Mouse (Mus musculus) hematopoietic stem cell, adult 5-6 weeks (primary cell): ENCODE data around the gene Scn1a. TPM values are rescaled to one million over a fixed set of nuclear protein-coding genes. Genes with fewer than 3 reads are reported as not detected.

Source experiments
- ATAC-seq, 2 experiments: fragments of 125-278 bp in 1 of 2; replicated peaks in 1 of 2; 2 replicates each; pipeline ENCODE4 v1.8.0; 2016 to 2017; ENCODE audit warnings: inconsistent platforms in 2 of 2, mild to moderate bottlenecking in 2 of 2, moderate number of reproducible peaks in 2 of 2, low read depth in 1 of 2, moderate TSS enrichment in 1 of 2; ENCODE audit not compliant: low FRiP score in 2 of 2, poor library complexity in 2 of 2, severe bottlenecking in 2 of 2, insufficient read depth in 1 of 2, low TSS enrichment in 1 of 2
- total RNA-seq: library from RNA; stranded (forward); fragments of 172-1452, 232-1000 nt; gene quantifications from 2 replicates; pipeline ENCODE4 v1.2.3, GENCODE M21; 2017

The Scn1a gene
- total RNA-seq, 1 experiment from 2014 or later = not detected

DNA sequence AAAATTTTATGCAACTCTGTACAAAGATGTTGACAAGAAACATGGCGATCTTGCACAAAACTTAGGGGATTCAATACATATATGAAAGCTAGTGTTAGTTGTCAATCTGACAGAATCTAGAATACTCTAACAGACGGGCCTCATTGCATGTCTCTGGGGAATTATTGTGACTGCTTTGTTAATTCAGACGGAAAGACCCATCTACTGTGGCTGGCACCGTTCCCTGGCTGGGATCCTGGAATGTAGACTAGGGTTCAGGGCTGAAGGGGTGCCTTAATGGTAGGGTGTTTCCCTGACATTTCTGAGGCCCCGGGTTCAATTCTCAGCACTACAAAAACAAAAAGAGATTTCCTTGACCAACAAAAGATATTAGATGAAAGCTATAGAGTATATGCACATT is 103.2 kb downstream of the Scn1a start:
- ATAC-seq = no peak

DNA sequence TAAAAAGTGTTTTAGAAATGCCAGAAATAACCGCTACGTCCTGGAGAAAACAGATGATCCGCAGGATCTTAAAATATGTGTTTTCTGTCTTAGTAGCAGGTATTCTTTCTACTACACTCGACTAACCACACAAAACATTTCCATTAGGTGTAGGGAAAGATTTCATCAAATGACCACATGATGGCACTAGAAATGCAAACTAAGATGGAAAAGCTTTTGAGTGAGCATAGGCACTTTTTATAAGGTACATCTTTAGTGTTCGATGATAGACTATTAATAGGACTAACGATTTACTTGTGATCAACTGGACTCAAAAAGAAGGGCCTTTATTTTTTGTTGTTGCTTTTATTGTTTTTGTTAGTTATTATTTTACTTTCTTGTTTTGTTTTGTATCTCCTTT is 104.2 kb downstream of the Scn1a start:
- peak in 1 of 2 experiments; percentile 53; a peak in 2 of 4 replicates for ATAC-seq

DNA sequence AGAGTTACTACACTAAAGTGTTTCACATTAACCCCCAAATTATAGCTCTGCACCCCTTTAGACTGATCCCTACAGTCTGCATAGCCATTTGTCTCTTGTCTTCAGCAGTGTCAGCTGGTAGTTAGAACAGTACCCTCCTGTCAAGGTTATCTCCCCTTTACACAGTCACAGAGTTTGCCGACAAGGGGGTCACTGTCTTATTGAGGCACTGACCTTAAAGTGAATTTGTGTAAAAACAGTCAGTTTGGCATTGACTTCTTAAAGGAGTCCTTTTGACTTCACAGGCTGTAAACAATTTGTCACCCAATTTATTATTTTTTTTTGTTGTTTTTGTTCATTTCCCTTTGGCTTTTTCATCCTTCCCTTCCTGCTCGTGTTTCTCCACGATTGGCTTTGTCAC is 168.1 kb downstream of the Scn1a start:
- no peak for ATAC-seq

DNA sequence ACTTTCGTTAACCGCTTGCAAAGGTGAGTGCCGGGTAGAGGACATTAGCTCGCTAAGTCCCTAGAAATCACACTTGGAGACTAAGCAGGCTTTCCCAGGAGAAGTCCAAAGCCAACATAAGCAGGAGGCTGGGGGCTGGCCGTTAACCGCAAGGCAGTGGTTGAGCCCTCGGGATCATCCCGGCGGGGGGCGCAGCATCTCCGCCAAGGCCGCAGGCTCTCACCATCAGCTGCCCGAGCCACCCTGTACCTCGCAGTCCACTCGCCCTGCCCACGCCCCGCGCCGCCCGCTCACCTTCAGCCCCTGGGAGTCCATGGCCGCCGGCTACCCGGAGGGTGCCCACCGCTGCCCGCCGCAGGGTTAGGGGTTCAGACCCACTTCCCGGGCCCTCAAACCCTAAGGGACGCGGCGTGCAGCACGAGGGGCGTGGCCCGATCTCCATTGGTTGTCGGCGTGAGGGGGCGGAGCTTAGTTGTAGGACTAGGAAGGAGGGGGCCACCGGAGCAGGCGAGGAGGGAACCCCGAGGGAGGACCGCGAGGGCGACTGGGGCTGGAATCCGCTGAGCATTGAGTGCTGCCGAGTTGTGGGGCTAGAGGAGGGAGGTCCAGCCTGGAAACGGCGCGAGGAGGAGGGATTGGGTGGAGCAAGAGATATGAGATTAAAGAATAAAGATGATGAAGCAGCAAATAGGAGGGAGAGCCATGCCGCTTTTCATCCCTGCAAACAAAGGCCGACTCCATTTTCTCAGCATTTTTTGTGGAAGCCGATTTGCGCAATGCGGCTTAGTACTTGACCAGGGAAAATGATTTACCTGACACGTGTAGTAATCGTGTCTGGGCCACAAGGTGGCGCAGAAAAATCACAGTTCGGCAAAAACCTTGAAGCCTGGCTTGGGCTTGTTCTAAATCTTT is 184.2 kb downstream of the Scn1a start, which contains the start of gene Ttc21b:
Gene Ttc21b (minus strand): TSS at position 398 of the 912 bp plus-strand sequence.
- peak; percentile 97 to 100 for ATAC-seq

DNA sequence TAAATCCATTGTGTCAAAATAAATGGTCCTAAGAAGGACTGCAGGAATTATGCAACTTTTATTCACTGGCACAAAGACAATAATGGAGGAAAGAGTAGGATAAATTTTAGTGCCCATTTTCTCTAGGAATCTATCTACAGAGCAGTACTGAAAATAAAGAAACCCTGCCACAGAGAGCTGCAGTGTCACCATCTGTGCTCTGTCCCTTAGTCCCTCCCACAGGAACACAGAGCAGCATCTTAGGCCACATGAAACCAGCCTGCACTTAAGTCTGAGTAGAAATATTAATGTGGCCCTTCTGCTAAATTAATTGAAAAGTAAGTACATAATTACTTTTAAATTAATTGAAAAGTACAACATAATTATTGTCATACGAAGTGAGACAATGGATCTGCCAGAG is 196.6 kb downstream of the Scn1a start:
- no peak for ATAC-seq

DNA sequence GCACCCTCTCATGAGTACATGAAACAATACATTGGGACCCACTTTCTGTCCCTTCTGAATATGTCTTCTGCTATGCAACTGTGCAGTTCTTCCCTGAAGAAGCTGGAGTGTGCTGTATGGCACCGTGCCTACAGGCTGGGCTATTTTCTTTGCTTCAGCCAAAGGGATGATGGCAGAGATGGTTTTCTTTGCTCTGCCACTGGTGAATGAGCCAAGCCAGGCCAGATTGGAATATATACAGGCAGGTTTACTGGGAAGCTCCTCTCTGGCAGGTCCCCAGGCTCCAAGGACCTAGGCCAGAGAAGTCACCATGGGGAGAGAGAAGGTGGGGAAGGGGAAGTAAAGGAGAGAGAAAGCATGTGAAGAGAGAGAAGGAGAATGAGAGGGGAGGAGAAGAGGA is 200.3 kb downstream of the Scn1a start:
- no peak for ATAC-seq

DNA sequence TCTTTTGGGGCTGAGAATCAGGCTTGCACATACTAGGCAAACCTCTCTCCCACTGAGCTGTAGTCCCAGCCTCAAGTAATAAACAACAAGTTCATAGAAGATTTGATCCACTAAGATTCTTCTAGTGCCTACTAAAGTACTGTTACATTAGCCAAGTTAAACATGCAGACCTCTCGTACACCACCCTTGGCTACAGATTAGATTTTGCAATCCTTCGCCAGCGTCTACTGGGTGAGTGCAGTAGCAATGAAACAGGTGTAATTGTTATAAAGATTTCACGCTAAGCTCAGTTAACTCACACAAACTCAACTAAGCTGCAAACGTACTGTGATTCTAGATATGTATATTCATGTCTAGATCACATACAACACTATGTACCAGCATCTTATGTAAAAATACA is 201.8 kb downstream of the Scn1a start:
- no peak for ATAC-seq

DNA sequence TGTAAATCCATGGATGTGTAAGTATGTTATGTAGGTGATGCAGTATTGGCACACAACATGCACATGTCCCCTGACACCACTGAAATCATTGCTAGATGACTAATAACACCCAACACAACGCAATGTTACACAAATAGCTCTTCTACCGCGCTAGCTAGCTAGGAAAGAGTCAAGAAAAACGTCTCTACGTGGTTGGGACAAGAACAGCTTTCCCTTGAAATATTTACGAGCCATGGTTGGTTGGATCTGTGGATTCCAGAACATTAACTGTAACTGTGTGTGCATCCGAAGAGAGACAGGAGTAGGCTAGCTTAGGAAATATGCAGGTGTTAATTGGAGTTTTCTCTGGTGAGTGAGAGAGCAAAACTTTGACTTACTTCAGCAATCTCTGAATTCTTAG is 219.7 kb downstream of the Scn1a start:
- no peak for ATAC-seq

Other genes with a start within 250 kb of the Scn1a start
- 10.9 and 14.3 TPM in 2 replicates for gene Ttc21b, start 184.2 kb downstream of the Scn1a start, total RNA-seq
- not detected in 2 replicates for gene Scn9a, start 194.1 kb upstream of the Scn1a start, total RNA-seq